Comparison of ENCODE assay signal across 7 mouse cellular contexts in the genomic region with DNA sequence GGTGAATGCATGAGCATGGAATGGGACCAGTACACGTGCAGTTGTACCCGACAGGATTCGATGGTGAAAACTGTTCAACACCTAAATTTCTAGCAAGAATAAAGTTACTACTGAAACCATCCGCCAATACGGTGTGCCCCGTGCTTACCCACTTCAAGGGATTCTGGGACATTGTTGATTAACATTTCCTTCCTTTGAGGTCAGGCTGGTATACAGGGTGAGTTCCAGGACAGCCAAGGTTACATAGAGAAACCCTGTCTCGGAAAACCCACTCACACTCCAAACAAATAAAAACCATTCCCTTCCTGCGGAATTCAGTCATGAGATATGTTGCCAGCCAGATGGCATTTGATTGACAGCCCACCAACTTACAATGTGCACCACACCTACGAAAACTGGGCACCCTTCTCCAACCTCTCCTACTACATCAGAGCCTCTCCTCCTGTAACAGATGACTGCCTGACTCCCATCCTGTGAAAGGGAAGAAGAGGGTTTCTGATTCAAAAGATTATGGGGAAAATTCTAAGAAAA. TPM values are rescaled to one million over a fixed set of nuclear protein-coding genes. Genes with fewer than 3 reads are reported as not detected.
DNase-seq lines count a peak whose midpoint lies in the region; ATAC-seq and TF ChIP-seq lines count a peak whose summit lies in the region.

No protein-coding gene starts in this region.

- TF ChIP-seq EP300 in ES-Bruce4 (IDR thresholded peaks at IDR 0.05; ENCODE audit: insufficient read depth, low read depth, low read length): no peak

- WGBS in forebrain, embryonic 15.5 days: 10% methylated on average over 9 of the region's 9 CpGs
- 7% methylated on average over 9 of the region's 9 CpGs for WGBS in limb, embryonic 15.5 days
- WGBS in neural tube, embryonic 13.5 days: 16% methylated on average over 9 of the region's 9 CpGs

- no peaks in the 10 kb centered on the region for H3K27me3 ChIP-seq in ES-Bruce4 (ENCODE audit: control insufficient read depth, insufficient read depth, low read length, poor library complexity, severe bottlenecking)
- H3K27me3 ChIP-seq in forebrain, embryonic 15.5 days: no peaks in the 10 kb centered on the region
- H3K27me3 ChIP-seq in limb, embryonic 15.5 days: no peaks in the 10 kb centered on the region
- H3K27me3 ChIP-seq in neural tube, embryonic 13.5 days: no peaks in the 10 kb centered on the region

- TF ChIP-seq CTCF in ES-Bruce4 (IDR thresholded peaks at IDR 0.05; ENCODE audit: low read depth, low read length): no peak

- H3K9ac ChIP-seq in ES-Bruce4 (ENCODE audit: low read depth, poor library complexity, severe bottlenecking): peak overlapping the region; percentile 78
- H3K9ac ChIP-seq in forebrain, embryonic 15.5 days (replicated peaks): peak overlapping the region; percentile 86
- H3K9ac ChIP-seq in limb, embryonic 15.5 days: peak overlapping the region; percentile 89
- H3K9ac ChIP-seq in neural tube, embryonic 13.5 days: peak overlapping the region; percentile 97

- peak; percentile 15 for ATAC-seq in CD4-positive, CD25-positive, alpha-beta regulatory T cell, adult 4 months
- ATAC-seq in forebrain, embryonic 15.5 days (replicated peaks): peak; percentile 36; the same call in 1 of the 2 replicates
- ATAC-seq in limb, embryonic 15.5 days (ENCODE audit: insufficient number of reproducible peaks, low FRiP score, low TSS enrichment, low read depth): no peak
- ATAC-seq in neural tube, embryonic 13.5 days (ENCODE audit: low read depth): 0 out of 2 replicates have a peak, but pooled peaks have one; percentile 15

- peak overlapping the region; percentile 95 for H3K4me3 ChIP-seq in ES-Bruce4 (ENCODE audit: low read depth, low read length)
- peak overlapping the region; percentile 90 for H3K4me3 ChIP-seq in forebrain, embryonic 15.5 days
- peak overlapping the region; percentile 97 for H3K4me3 ChIP-seq in limb, embryonic 15.5 days
- H3K4me3 ChIP-seq in neural tube, embryonic 13.5 days: peak overlapping the region; percentile 96

- TF ChIP-seq POLR2A in ES-Bruce4 (IDR thresholded peaks at IDR 0.05; ENCODE audit: insufficient read depth, low read length): no peak

- DNase-seq in cerebellum, adult 11-12 months: no peak
- no peak for DNase-seq in urinary bladder, adult 2 months (ENCODE audit: low spot score)

- peak overlapping the region; percentile 24 for H3K27ac ChIP-seq in ES-Bruce4 (ENCODE audit: insufficient read depth, low read length)
- peak overlapping the region; percentile 61 for H3K27ac ChIP-seq in forebrain, embryonic 15.5 days (replicated peaks)
- H3K27ac ChIP-seq in limb, embryonic 15.5 days: peak overlapping the region; percentile 88
- peak overlapping the region; percentile 88 for H3K27ac ChIP-seq in neural tube, embryonic 13.5 days (replicated peaks)

- H3K4me1 ChIP-seq in ES-Bruce4 (ENCODE audit: control insufficient read depth, insufficient read depth, low read length): no peaks in the 10 kb centered on the region
- peaks cover 36% of the 10 kb centered on the region for H3K4me1 ChIP-seq in forebrain, embryonic 15.5 days
- peaks cover 18% of the 10 kb centered on the region for H3K4me1 ChIP-seq in limb, embryonic 15.5 days
- peaks cover 40% of the 10 kb centered on the region for H3K4me1 ChIP-seq in neural tube, embryonic 13.5 days (replicated peaks)

- no peaks in the 10 kb centered on the region for H3K36me3 ChIP-seq in ES-Bruce4 (ENCODE audit: control insufficient read depth, insufficient read depth, low read length, poor library complexity, severe bottlenecking)
- peaks cover 3% of the 10 kb centered on the region; the same call in 1 of the 2 replicates for H3K36me3 ChIP-seq in forebrain, embryonic 15.5 days
- peaks cover 13% of the 10 kb centered on the region; the same call in 1 of the 2 replicates for H3K36me3 ChIP-seq in limb, embryonic 15.5 days
- peaks cover 10% of the 10 kb centered on the region; the same call in 1 of the 2 replicates for H3K36me3 ChIP-seq in neural tube, embryonic 13.5 days

- H3K4me2 ChIP-seq in forebrain, embryonic 15.5 days (replicated peaks): peak overlapping the region; percentile 74
- H3K4me2 ChIP-seq in limb, embryonic 15.5 days: peak overlapping the region; percentile 83
- H3K4me2 ChIP-seq in neural tube, embryonic 13.5 days: peak overlapping the region; percentile 94

- H3K9me3 ChIP-seq in ES-Bruce4 (replicated peaks; ENCODE audit: control insufficient read depth, insufficient read depth, low read length, poor library complexity, severe bottlenecking): no peaks in the 10 kb centered on the region
- H3K9me3 ChIP-seq in forebrain, embryonic 15.5 days: no peaks in the 10 kb centered on the region
- no peaks in the 10 kb centered on the region for H3K9me3 ChIP-seq in limb, embryonic 15.5 days
- no peaks in the 10 kb centered on the region for H3K9me3 ChIP-seq in neural tube, embryonic 13.5 days

RNA-seq across cellular contexts. Expression of gene Stx12, which starts 0.6 kb away (rescaled TPM):
- polyA plus RNA-seq in CD4-positive, CD25-positive, alpha-beta regulatory T cell, adult 4 months (2017; shearing (Covaris generic)): 10 to 100 TPM; 32.3 to 38.6 TPM
- polyA plus RNA-seq in ES-Bruce4 (2011; ENCODE audit: insufficient read depth, insufficient read length, low read depth, missing spikeins): 53.0 and 58.4 TPM in 2 replicates
- polyA plus RNA-seq in forebrain, embryonic 15.5 days (2015; fragmentation: Nextera tagmentation; extraction: Ambion mirVana): 146 and 158 TPM in 2 replicates
- polyA plus RNA-seq in limb, embryonic 15.5 days (2015; fragmentation: Nextera tagmentation; extraction: Ambion mirVana): 61.6 and 63.4 TPM in 2 replicates
- 134 and 143 TPM in 2 replicates for polyA plus RNA-seq in neural tube, embryonic 13.5 days (2015; fragmentation: Nextera tagmentation; extraction: Ambion mirVana)
- 76.3 and 100.0 TPM in 2 replicates for polyA plus RNA-seq in urinary bladder, adult 2 months (2012; rRNA removed)

RNA-seq across cellular contexts. Expression of gene Fam76a, which starts 37.4 kb away (rescaled TPM):
- polyA plus RNA-seq in CD4-positive, CD25-positive, alpha-beta regulatory T cell, adult 4 months (2017; shearing (Covaris generic)): 10 to 100 TPM; 16.5 to 21.1 TPM
- 22.8 and 24.3 TPM in 2 replicates for polyA plus RNA-seq in ES-Bruce4 (2011; ENCODE audit: insufficient read depth, insufficient read length, low read depth, missing spikeins)
- 51.2 and 52.4 TPM in 2 replicates for polyA plus RNA-seq in forebrain, embryonic 15.5 days (2015; fragmentation: Nextera tagmentation; extraction: Ambion mirVana)
- polyA plus RNA-seq in limb, embryonic 15.5 days (2015; fragmentation: Nextera tagmentation; extraction: Ambion mirVana): 43.9 and 47.4 TPM in 2 replicates
- polyA plus RNA-seq in neural tube, embryonic 13.5 days (2015; fragmentation: Nextera tagmentation; extraction: Ambion mirVana): 37.0 and 46.0 TPM in 2 replicates
- 44.0 and 44.7 TPM in 2 replicates for polyA plus RNA-seq in urinary bladder, adult 2 months (2012; rRNA removed)

RNA-seq across cellular contexts. Expression of gene Ppp1r8, which starts 41.9 kb away (rescaled TPM):
- polyA plus RNA-seq in CD4-positive, CD25-positive, alpha-beta regulatory T cell, adult 4 months (2017; shearing (Covaris generic)): 10 to 100 TPM; 22.2 to 34.8 TPM
- 91.6 and 95.2 TPM in 2 replicates for polyA plus RNA-seq in ES-Bruce4 (2011; ENCODE audit: insufficient read depth, insufficient read length, low read depth, missing spikeins)
- polyA plus RNA-seq in forebrain, embryonic 15.5 days (2015; fragmentation: Nextera tagmentation; extraction: Ambion mirVana): 52.8 and 57.8 TPM in 2 replicates
- 40.2 and 51.9 TPM in 2 replicates for polyA plus RNA-seq in limb, embryonic 15.5 days (2015; fragmentation: Nextera tagmentation; extraction: Ambion mirVana)
- polyA plus RNA-seq in neural tube, embryonic 13.5 days (2015; fragmentation: Nextera tagmentation; extraction: Ambion mirVana): 44.8 and 49.5 TPM in 2 replicates
- 39.4 and 46.7 TPM in 2 replicates for polyA plus RNA-seq in urinary bladder, adult 2 months (2012; rRNA removed)

Comparison
In these comparisons a context has a peak if more than half of its experiments do, and no peak if none do; other contexts are left out.
1. H3K27ac ChIP-seq: peak in every context shown above with its lines; median percentile 88 in limb, embryonic 15.5 days; 88 in neural tube, embryonic 13.5 days; 61 in forebrain, embryonic 15.5 days; 24 in ES-Bruce4.